Mouse (Mus musculus): ENCODE measurements around the gene Fbp1. TPM values are rescaled to one million over a fixed set of nuclear protein-coding genes. Genes with fewer than 3 reads are reported as not detected.
A peak's percentile ranks its signal among the peaks of the same experiment; 100 is the strongest.

The Fbp1 gene
- polyA plus RNA-seq, 1 experiment from 2014 or later: 2.1 TPM

GRCm38 (mm10) chr13:62893044-62893842 lies 5.2 kb upstream of the Fbp1 start:
- H3K4me3 ChIP-seq (ENCODE audit: low read length): no peak overlapping the region
- H3K9me3 ChIP-seq (ENCODE audit: control insufficient read depth, low read length): no peaks in the 10 kb centered on the region
- H3K4me1 ChIP-seq (replicated peaks; ENCODE audit: control insufficient read depth, insufficient read depth, low read length): no peaks in the 10 kb centered on the region
- 0 out of 2 replicates have a peak, but pooled peaks cover 1% of the 10 kb centered on the region for H3K27me3 ChIP-seq (ENCODE audit: control insufficient read depth, insufficient read depth, low read depth, low read length)
- no peak overlapping the region for H3K27ac ChIP-seq (ENCODE audit: low read length)
- no peak overlapping the region for H3K4me2 ChIP-seq (ENCODE audit: low read depth, low read length)
- peak; percentile 65; the same call in 1 of the 2 replicates for ATAC-seq (ENCODE audit: low read depth)
- H3K9ac ChIP-seq (ENCODE audit: low read length): no peak overlapping the region
- H3K36me3 ChIP-seq (ENCODE audit: control insufficient read depth, insufficient read depth, low read length): no peaks in the 10 kb centered on the region
- 55% methylated on average over 9 of the region's 9 CpGs for WGBS

- H3K27me3 ChIP-seq (ENCODE audit: control insufficient read depth, insufficient read depth, low read depth, low read length): peaks cover 9% of the 10 kb centered on the region; the same call in 1 of the 2 replicates
- no peak overlapping the region for H3K4me2 ChIP-seq (ENCODE audit: low read depth, low read length)
- WGBS: 41% methylated on average over 2 of the region's 2 CpGs
- no peak for ATAC-seq (ENCODE audit: low read depth)
- no peaks in the 10 kb centered on the region for H3K36me3 ChIP-seq (ENCODE audit: control insufficient read depth, insufficient read depth, low read length)
- H3K9me3 ChIP-seq (ENCODE audit: control insufficient read depth, low read length): no peaks in the 10 kb centered on the region
- H3K9ac ChIP-seq (ENCODE audit: low read length): no peak overlapping the region
- no peak overlapping the region for H3K4me3 ChIP-seq (ENCODE audit: low read length)
- H3K27ac ChIP-seq (ENCODE audit: low read length): no peak overlapping the region
- H3K4me1 ChIP-seq (replicated peaks; ENCODE audit: control insufficient read depth, insufficient read depth, low read length): peaks cover 2% of the 10 kb centered on the region; the same call in 1 of the 2 replicates
Observed at GRCm38 (mm10) chr13:62889311-62889710, 1.2 kb upstream of the Fbp1 start.

GRCm38 (mm10) chr13:62884536-62884935 lies 3.5 kb downstream of the Fbp1 start:
- H3K4me2 ChIP-seq (ENCODE audit: low read depth, low read length): no peak overlapping the region
- no peak overlapping the region for H3K9ac ChIP-seq (ENCODE audit: low read length)
- H3K27me3 ChIP-seq (ENCODE audit: control insufficient read depth, insufficient read depth, low read depth, low read length): peaks cover 9% of the 10 kb centered on the region; the same call in 1 of the 2 replicates
- WGBS: 77% methylated on average over 3 of the region's 3 CpGs
- H3K4me1 ChIP-seq (replicated peaks; ENCODE audit: control insufficient read depth, insufficient read depth, low read length): peaks cover 2% of the 10 kb centered on the region; the same call in 1 of the 2 replicates
- no peak overlapping the region for H3K4me3 ChIP-seq (ENCODE audit: low read length)
- no peaks in the 10 kb centered on the region for H3K9me3 ChIP-seq (ENCODE audit: control insufficient read depth, low read length)
- H3K36me3 ChIP-seq (ENCODE audit: control insufficient read depth, insufficient read depth, low read length): no peaks in the 10 kb centered on the region
- no peak for ATAC-seq (ENCODE audit: low read depth)
- H3K27ac ChIP-seq (ENCODE audit: low read length): no peak overlapping the region

DNA sequence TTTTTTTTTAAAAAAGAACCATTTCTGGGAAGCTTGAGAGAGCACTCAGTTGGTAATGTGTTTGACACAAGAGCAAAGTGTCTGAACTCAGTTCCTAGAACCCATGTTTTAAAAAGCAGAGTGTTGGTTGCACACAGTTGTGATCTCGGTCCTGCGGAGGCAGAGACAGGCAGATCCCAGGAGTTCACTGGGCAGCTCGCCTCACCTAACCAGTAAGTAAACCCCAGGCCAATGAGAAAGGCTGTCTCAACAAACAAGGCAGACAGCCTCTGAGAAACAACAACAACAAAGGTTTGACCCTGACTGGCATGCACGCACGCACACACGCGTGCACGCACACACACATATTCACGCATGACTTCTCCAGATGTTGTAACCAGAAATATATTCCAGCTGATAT lies 4.2 kb downstream of the Fbp1 start:
- WGBS: 90% methylated on average over 9 of the region's 9 CpGs
- Histone ChIP-seq H3K9ac (ENCODE audit: low read length) (no peak overlapping the region), H3K27ac (ENCODE audit: low read length) (no peak overlapping the region), H3K36me3 (ENCODE audit: control insufficient read depth, insufficient read depth, low read length) (no peaks in the 10 kb centered on the region), H3K9me3 (ENCODE audit: control insufficient read depth, low read length) (no peaks in the 10 kb centered on the region), H3K4me2 (ENCODE audit: low read depth, low read length) (no peak overlapping the region), H3K4me3 (ENCODE audit: low read length) (no peak overlapping the region), H3K27me3 (ENCODE audit: control insufficient read depth, insufficient read depth, low read depth, low read length) (peaks cover 9% of the 10 kb centered on the region; the same call in 1 of the 2 replicates), H3K4me1 (replicated peaks; ENCODE audit: control insufficient read depth, insufficient read depth, low read length) (peaks cover 2% of the 10 kb centered on the region; the same call in 1 of the 2 replicates)
- no peak for ATAC-seq (ENCODE audit: low read depth)

DNA sequence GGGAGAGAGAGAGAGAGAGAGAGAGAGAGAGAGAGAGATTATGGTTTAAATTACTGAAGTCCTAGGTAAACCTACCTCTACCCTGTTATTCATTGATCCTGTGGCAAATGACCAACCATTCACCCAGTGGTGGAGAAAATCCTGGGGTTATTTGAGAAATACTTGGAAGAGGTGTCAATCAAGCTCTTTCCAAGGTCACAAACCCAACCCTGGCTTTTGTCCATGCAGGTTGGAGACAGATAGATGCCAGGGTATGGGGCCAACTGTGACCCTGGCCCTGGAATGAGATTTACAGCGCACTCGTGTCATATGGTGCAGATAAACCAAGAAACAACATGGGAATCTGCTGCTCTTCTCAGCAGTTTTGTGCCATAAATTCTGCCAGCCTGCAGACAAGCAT lies 4.6 kb downstream of the Fbp1 start:
- no peak overlapping the region for H3K4me2 ChIP-seq (ENCODE audit: low read depth, low read length)
- H3K27me3 ChIP-seq (ENCODE audit: control insufficient read depth, insufficient read depth, low read depth, low read length): peaks cover 9% of the 10 kb centered on the region; the same call in 1 of the 2 replicates
- no peak overlapping the region for H3K4me3 ChIP-seq (ENCODE audit: low read length)
- no peak overlapping the region for H3K27ac ChIP-seq (ENCODE audit: low read length)
- H3K9me3 ChIP-seq (ENCODE audit: control insufficient read depth, low read length): no peaks in the 10 kb centered on the region
- H3K9ac ChIP-seq (ENCODE audit: low read length): no peak overlapping the region
- H3K4me1 ChIP-seq (replicated peaks; ENCODE audit: control insufficient read depth, insufficient read depth, low read length): peaks cover 2% of the 10 kb centered on the region; the same call in 1 of the 2 replicates
- H3K36me3 ChIP-seq (ENCODE audit: control insufficient read depth, insufficient read depth, low read length): no peaks in the 10 kb centered on the region
- no peak for ATAC-seq (ENCODE audit: low read depth)
- WGBS: 70% methylated on average over 2 of the region's 2 CpGs

DNA sequence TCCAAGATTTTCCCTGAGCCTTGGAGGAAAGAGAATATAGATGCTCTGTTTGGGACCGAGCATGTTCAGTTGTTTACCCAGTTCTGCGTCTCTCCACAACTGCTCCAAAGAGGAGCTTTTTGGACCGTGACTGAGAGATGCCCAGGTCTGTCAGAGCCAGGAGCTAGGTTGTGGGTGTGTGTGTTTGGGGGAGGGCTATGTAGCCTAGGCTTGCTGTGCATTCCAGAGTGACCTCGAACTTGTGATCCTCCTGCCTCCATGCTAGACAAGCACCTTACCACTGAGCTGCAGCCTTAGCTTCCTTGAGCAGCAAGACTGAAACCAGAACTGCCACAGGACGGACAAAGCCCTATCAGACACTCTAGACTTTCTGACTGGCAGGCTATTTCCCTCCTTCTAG lies 5.2 kb downstream of the Fbp1 start:
- 71% methylated on average over 5 of the region's 5 CpGs for WGBS
- no peaks in the 10 kb centered on the region for H3K36me3 ChIP-seq (ENCODE audit: control insufficient read depth, insufficient read depth, low read length)
- H3K4me2 ChIP-seq (ENCODE audit: low read depth, low read length): no peak overlapping the region
- no peak for ATAC-seq (ENCODE audit: low read depth)
- H3K4me3 ChIP-seq (ENCODE audit: low read length): no peak overlapping the region
- peaks cover 1% of the 10 kb centered on the region; the same call in 1 of the 2 replicates for H3K4me1 ChIP-seq (replicated peaks; ENCODE audit: control insufficient read depth, insufficient read depth, low read length)
- H3K27ac ChIP-seq (ENCODE audit: low read length): no peak overlapping the region
- H3K9me3 ChIP-seq (ENCODE audit: control insufficient read depth, low read length): no peaks in the 10 kb centered on the region
- no peak overlapping the region for H3K9ac ChIP-seq (ENCODE audit: low read length)
- peaks cover 5% of the 10 kb centered on the region; the same call in 1 of the 2 replicates for H3K27me3 ChIP-seq (ENCODE audit: control insufficient read depth, insufficient read depth, low read depth, low read length)

GRCm38 (mm10) chr13:62881336-62881735 lies 6.7 kb downstream of the Fbp1 start:
- no peak overlapping the region for H3K9ac ChIP-seq (ENCODE audit: low read length)
- peak overlapping the region; percentile 41; the same call in 1 of the 2 replicates for H3K27ac ChIP-seq (ENCODE audit: low read length)
- no peaks in the 10 kb centered on the region for H3K4me1 ChIP-seq (replicated peaks; ENCODE audit: control insufficient read depth, insufficient read depth, low read length)
- no peak for ATAC-seq (ENCODE audit: low read depth)
- no peaks in the 10 kb centered on the region for H3K36me3 ChIP-seq (ENCODE audit: control insufficient read depth, insufficient read depth, low read length)
- no peak overlapping the region for H3K4me2 ChIP-seq (ENCODE audit: low read depth, low read length)
- H3K9me3 ChIP-seq (ENCODE audit: control insufficient read depth, low read length): no peaks in the 10 kb centered on the region
- H3K27me3 ChIP-seq (ENCODE audit: control insufficient read depth, insufficient read depth, low read depth, low read length): no peaks in the 10 kb centered on the region
- H3K4me3 ChIP-seq (ENCODE audit: low read length): no peak overlapping the region
- 68% methylated on average over 9 of the region's 9 CpGs for WGBS

- no peaks in the 10 kb centered on the region for H3K27me3 ChIP-seq (ENCODE audit: control insufficient read depth, insufficient read depth, low read depth, low read length)
- H3K9me3 ChIP-seq (ENCODE audit: control insufficient read depth, low read length): no peaks in the 10 kb centered on the region
- 50% methylated on average over 8 of the region's 8 CpGs for WGBS
- H3K36me3 ChIP-seq (ENCODE audit: control insufficient read depth, insufficient read depth, low read length): no peaks in the 10 kb centered on the region
- H3K4me2 ChIP-seq (ENCODE audit: low read depth, low read length): no peak overlapping the region
- no peak; the same call in 1 of the 2 replicates for ATAC-seq (ENCODE audit: low read depth)
- no peak overlapping the region for H3K9ac ChIP-seq (ENCODE audit: low read length)
- no peak overlapping the region for H3K27ac ChIP-seq (ENCODE audit: low read length)
- H3K4me3 ChIP-seq (ENCODE audit: low read length): no peak overlapping the region
- H3K4me1 ChIP-seq (replicated peaks; ENCODE audit: control insufficient read depth, insufficient read depth, low read length): no peaks in the 10 kb centered on the region
Observed at GRCm38 (mm10) chr13:62879831-62880615, 8.1 kb downstream of the Fbp1 start.

DNA sequence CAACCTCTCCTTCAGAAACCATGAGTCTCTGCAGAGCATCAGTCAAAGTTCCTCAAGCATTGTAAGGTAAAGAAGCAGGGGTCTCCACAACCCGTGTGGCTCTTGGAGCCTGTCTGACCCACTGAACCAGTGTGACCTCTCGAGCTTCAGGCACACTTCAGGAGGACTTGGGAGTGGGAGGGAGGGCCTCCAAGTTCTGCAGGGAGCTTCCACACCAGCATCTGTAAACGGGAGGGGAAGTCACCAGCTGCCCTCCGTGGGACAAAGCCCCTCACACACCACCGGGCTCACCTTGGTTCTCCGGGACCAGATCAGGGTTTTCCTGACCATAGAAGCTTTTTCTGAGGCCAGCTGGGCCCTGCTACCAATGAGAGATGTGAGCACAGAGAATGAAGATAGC lies 8.7 kb downstream of the Fbp1 start:
- 53% methylated on average over 6 of the region's 6 CpGs for WGBS
- Histone ChIP-seq H3K36me3 (ENCODE audit: control insufficient read depth, insufficient read depth, low read length) (no peaks in the 10 kb centered on the region), H3K27ac (ENCODE audit: low read length) (no peak overlapping the region), H3K9me3 (ENCODE audit: control insufficient read depth, low read length) (no peaks in the 10 kb centered on the region), H3K4me1 (replicated peaks; ENCODE audit: control insufficient read depth, insufficient read depth, low read length) (no peaks in the 10 kb centered on the region), H3K27me3 (ENCODE audit: control insufficient read depth, insufficient read depth, low read depth, low read length) (no peaks in the 10 kb centered on the region), H3K4me3 (ENCODE audit: low read length) (no peak overlapping the region), H3K9ac (ENCODE audit: low read length) (no peak overlapping the region), H3K4me2 (ENCODE audit: low read depth, low read length) (no peak overlapping the region)
- no peak for ATAC-seq (ENCODE audit: low read depth)
